Mouse (Mus musculus): ENCODE data around the gene 1700001L19Rik. TPM values are rescaled to one million over a fixed set of nuclear protein-coding genes. Genes with fewer than 3 reads are reported as not detected.

1700001L19Rik gene
- total RNA-seq, 2 experiments from 2014 or later, result not detected

DNA sequence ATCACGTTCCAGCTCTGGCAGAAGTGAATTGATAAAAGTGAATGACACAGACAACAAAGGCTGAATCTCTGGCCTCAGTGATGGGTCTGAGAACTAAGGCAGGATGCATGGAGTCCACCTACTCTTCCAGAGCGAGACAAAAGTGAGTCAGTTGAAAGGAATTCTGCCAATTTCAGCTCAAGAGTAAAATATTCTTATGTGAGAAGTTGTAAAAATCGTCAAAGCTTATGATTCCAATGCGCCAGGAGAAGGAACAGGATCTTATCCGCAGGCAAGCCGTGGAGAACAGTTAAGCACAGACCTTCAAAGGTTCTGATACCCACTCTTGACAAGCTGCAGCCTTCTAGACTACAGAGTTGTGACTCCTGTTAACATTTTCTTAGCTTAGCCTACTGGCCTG is 5.9 kb downstream of the 1700001L19Rik start:
- intact Hi-C loops (cut with DNase I), result loop anchor here (10.0 kb wide), 1 partner anchor 852 kb away; no protein-coding TSS in a partner anchor
- no peak for DNase-seq

DNA sequence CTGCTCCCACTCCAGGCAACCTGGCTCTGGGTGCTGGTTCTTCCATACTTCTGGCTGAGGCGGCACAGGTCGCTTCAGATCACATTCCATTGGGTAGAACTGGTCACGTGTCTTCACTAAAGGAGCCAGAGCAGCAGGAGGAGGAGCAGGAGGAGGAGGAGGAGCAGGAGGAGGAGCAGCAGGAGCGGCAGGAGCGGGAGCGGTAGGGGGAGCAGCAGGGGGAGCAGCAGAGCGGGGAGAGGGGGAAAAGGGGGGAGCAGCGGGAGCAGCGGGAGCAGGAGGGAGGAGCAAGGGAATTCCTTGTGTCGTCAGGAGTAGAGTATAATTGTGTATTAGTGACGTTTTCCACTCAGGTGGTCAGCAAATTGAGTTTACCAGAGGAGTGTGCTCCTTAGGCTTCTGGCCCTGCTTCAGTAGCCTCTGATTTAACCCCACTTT is 8.5 kb downstream of the 1700001L19Rik start:
- peak; percentile 16 to 25 for DNase-seq
- intact Hi-C loops (cut with DNase I), result loop anchor here (10.0 kb wide), 1 partner anchor 849 kb away; no protein-coding TSS in a partner anchor

DNA sequence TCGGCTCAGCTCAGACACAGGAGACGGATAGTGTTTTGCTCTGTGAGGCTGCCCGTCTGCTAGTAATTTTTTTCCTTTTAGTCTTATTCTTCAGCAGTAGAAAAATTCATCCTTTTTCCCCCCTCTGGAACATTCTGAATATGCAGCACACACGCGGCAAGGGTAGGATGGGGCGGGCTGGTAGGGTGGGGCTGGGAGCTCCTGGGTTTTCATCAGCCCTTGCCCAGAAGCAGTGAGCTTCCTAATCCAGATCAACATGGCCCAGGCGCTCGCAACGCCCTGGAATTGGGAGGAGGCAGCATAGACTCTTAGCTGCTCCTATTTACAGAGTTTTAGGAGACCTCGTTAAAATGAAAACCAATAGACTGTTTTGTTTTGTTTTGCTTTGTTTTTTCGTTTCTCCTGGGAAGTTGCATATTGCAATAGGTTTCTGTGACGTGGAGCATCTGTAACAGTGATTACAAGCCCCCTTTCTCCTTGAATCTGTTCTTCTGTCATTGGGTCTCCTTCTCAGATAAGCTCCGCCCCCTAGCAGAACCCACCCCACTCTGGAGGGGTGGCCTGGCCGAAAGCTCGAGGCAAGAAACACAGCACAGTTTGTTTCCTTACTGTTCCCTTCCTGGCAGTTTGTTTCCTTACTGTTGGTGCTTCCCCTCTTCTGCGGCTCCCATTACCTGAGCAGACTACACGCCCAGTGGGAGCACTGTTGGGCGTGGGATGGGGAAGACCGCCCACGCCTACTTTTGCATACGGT is 10.6 kb downstream of the 1700001L19Rik start:
- intact Hi-C loops (cut with DNase I), result loop anchor here (10.0 kb wide), 1 partner anchor 847 kb away; no protein-coding TSS in a partner anchor
- no peak for DNase-seq

DNA sequence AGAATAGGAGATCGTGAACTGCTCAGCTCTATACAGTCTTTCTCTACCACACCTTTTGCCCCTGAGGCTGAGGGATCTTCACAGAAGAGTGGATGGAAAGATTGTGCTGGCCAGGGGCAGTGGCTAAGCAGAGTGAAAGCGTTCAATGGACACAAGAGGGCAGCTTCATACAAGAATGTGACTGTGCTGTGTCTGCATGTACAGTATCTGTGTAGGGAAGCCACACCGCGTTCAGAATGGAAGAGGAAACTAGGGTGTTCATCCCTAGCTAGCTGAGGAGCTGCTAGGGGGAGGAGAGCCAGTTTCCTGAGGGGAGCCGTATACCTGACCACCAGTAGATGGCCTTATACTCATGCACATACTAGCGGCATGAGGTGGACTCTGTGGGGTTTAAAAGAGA is 25.6 kb downstream of the 1700001L19Rik start:
- intact Hi-C loops (cut with DNase I), result no loop called here
- no peak for DNase-seq

DNA sequence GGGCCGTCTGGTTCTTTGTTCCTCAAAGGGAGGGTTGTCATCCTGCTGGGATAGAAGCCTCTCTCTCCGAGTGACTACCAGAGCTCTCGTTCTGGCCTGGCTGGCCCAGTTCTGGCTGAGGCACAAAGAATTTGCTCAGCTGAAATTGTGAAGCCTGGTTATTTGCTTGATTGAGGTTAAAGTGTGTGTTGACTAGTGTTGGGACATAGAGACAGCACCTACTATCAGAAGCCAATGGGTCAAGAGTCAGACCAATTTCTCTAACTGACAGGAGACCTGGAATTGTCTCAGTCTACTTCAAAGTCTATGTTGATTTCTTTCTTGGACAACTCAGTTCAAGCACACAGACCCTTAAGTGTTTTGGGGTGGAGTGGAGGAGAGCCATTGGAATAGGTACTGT is 29.8 kb downstream of the 1700001L19Rik start:
- intact Hi-C loops (cut with DNase I), result no loop called here
- DNase-seq, result no peak

DNA sequence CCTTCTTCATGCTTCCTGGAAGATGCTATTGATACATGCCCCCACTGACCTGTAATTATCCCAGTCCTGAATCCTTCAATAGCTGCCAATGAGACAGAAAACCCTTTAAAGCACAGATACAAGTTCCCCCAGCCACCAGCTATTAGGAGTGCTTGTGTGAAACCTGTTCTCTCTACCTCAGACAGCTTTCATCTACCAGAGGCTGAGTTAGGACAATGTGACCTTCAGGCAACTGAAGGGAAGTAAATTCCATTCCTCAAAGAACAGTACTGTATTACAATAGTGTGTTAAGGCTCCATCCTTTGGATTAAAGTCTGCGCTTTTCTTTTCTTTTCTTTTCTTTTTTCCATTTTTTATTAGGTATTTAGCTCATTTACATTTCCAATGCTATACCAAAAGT is 45.6 kb downstream of the 1700001L19Rik start:
- intact Hi-C loops (cut with DNase I), result no loop called here
- no peak for DNase-seq

Other genes with a start within 250 kb of the 1700001L19Rik start
- 10 to 100 TPM; 10.1 to 14.2 TPM for gene Mtrr, start 15.3 kb upstream of the 1700001L19Rik start, total RNA-seq (2021)
- gene Fastkd3, start 15.2 kb upstream of the 1700001L19Rik start, total RNA-seq (2021), result 1 to 10 TPM; 6.9 to 7.1 TPM